Mouse (Mus musculus) stomach, postnatal 0 days (tissue): ENCODE measurements around the gene 1700016K19Rik. TPM values are rescaled to one million over a fixed set of nuclear protein-coding genes. Genes with fewer than 3 reads are reported as not detected.

Experiments
- ATAC-seq: fragments of 200-750 bp; cut with Nextera tagmentation; 2 replicates; pipeline ENCODE4 v1.8.0; 2017; ENCODE audit not compliant: low FRiP score, low TSS enrichment
- DNase-seq: peaks from one replicate; pipeline ENCODE4 v3.0.0-alpha.2; 2016; ENCODE audit warnings: low spot score
- H3K27ac ChIP-seq: fragments of 300-500 bp; sonication (generic); replicated peaks from 2 replicates; pipeline ENCODE4 v1.5.1; 2014; ENCODE audit warnings: mild to moderate bottlenecking, control low read depth
- H3K27me3 ChIP-seq: fragments of 300-500 bp; sonication (generic); 2 replicates; pipeline ENCODE4 v1.6.1; 2014; ENCODE audit warnings: low read length; ENCODE audit not compliant: control insufficient read depth, insufficient read depth
- H3K36me3 ChIP-seq: fragments of 300-500 bp; sonication (generic); 2 replicates; pipeline ENCODE4 v1.6.1; 2014; ENCODE audit warnings: low read length, mixed read lengths; ENCODE audit not compliant: control insufficient read depth, insufficient read depth
- H3K4me1 ChIP-seq: fragments of 300-500 bp; sonication (generic); replicated peaks from 2 replicates; pipeline ENCODE4 v1.6.1; 2014; ENCODE audit warnings: antibody characterized with exemption; ENCODE audit not compliant: control insufficient read depth, insufficient read depth
- H3K4me2 ChIP-seq: fragments of 300-500 bp; sonication (generic); replicated peaks from 2 replicates; pipeline ENCODE4 v1.6.1; 2014; ENCODE audit warnings: low read depth, mild to moderate bottlenecking, control low read depth, moderate library complexity
- H3K4me3 ChIP-seq: fragments of 300-500 bp; sonication (generic); 2 replicates; pipeline ENCODE4 v1.5.1; 2014; ENCODE audit warnings: low read depth, low read length, control low read depth
- H3K9ac ChIP-seq: fragments of 300-500 bp; sonication (generic); 2 replicates; pipeline ENCODE4 v1.6.1; 2014; ENCODE audit warnings: mild to moderate bottlenecking, low read length, control low read depth, mixed read lengths
- H3K9me3 ChIP-seq: fragments of 300-500 bp; sonication (generic); 2 replicates; pipeline ENCODE4 v1.6.1; 2016; ENCODE audit warnings: low read length; ENCODE audit not compliant: control insufficient read depth
- CTCF ChIP-seq: IDR thresholded peaks from 2 replicates; pipeline ENCODE4 v1.5.1; 2016; ENCODE audit warnings: antibody characterized with exemption, low read depth, mild to moderate bottlenecking, moderate library complexity
- EP300 ChIP-seq: optimal IDR thresholded peaks from 2 replicates; pipeline ENCODE3; 2016; ENCODE audit warnings: antibody characterized with exemption
- WGBS: fragments of 180-500 bp; shearing (Covaris S2); extraction: QIAGEN DNeasy Blood & Tissue Kit; methylation state at CpG from one replicate; pipeline ENCODE4 v1.1.7; 2014; 5-methylcytosine and 5-hydroxymethylcytosine counted together
- polyA plus RNA-seq: library from polyadenylated mRNA; unstranded; fragments of >200 nt; fragmentation: Nextera tagmentation; extraction: Ambion mirVana; gene quantifications from 2 replicates; pipeline ENCODE4 v1.2.1, GENCODE M21; 2015

1700016K19Rik gene
- polyA plus RNA-seq, 1 experiment from 2014 or later = 3.7 TPM

GRCm38 (mm10) chr11:75968761-75969160 is 31.0 kb upstream of the 1700016K19Rik start:
- Histone ChIP-seq H3K9me3 (no peaks in the 10 kb centered on the region), H3K36me3 (no peaks in the 10 kb centered on the region), H3K4me2 (no peak overlapping the region), H3K27me3 (no peaks in the 10 kb centered on the region), H3K4me1 (0 out of 2 replicates have a peak, but pooled peaks cover 2% of the 10 kb centered on the region), H3K9ac (no peak overlapping the region), H3K27ac (no peak overlapping the region), H3K4me3 (no peak overlapping the region)
- 94% methylated on average over 6 of the region's 6 CpGs for WGBS
- TF ChIP-seq CTCF (no peak), EP300 (no peak)
- no peak for DNase-seq
- no peak for ATAC-seq

DNA sequence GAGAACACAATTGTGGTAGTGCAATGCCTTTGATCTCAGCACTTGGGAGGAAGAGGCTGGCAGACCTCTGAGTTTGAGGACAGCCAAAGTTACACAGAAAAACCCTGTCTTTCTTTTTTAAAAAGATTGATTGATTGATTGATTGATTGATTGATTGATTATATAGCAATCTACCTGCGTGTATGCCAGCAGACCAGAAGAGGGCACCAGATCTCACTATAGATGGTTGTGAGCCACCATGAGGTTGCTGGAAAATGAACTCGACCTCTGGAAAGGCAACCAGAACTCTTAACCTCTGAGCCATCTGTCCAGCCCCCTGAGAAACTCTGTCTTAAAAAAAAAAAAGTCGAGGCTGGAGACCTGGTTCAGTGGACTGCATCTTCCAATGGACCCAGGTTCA is 29.1 kb upstream of the 1700016K19Rik start:
- 0 out of 2 replicates have a peak, but pooled peaks cover 2% of the 10 kb centered on the region for H3K4me1 ChIP-seq
- no peaks in the 10 kb centered on the region for H3K27me3 ChIP-seq
- no peaks in the 10 kb centered on the region for H3K36me3 ChIP-seq
- ATAC-seq = no peak
- H3K27ac ChIP-seq = no peak overlapping the region
- 23% methylated on average over 3 of the region's 3 CpGs for WGBS
- no peak overlapping the region for H3K4me2 ChIP-seq
- H3K9ac ChIP-seq = no peak overlapping the region
- no peaks in the 10 kb centered on the region for H3K9me3 ChIP-seq
- TF ChIP-seq CTCF = peak; percentile 47
- no peak for TF ChIP-seq EP300
- no peak overlapping the region for H3K4me3 ChIP-seq
- DNase-seq = no peak

- no peaks in the 10 kb centered on the region for H3K36me3 ChIP-seq
- TF ChIP-seq EP300 (no peak), CTCF (no peak)
- WGBS = 84% methylated on average over 3 of the region's 3 CpGs
Observed at GRCm38 (mm10) chr11:75972188-75972587, 27.5 kb upstream of the 1700016K19Rik start.

GRCm38 (mm10) chr11:75972916-75973567 is 26.7 kb upstream of the 1700016K19Rik start:
- ATAC-seq (no peak), DNase-seq (no peak)
- Histone ChIP-seq H3K27me3 (no peaks in the 10 kb centered on the region), H3K9me3 (no peaks in the 10 kb centered on the region), H3K4me1 (no peaks in the 10 kb centered on the region), H3K9ac (no peak overlapping the region), H3K4me3 (no peak overlapping the region), H3K4me2 (no peak overlapping the region), H3K27ac (no peak overlapping the region), H3K36me3 (no peaks in the 10 kb centered on the region)
- TF ChIP-seq EP300 = no peak
- TF ChIP-seq CTCF = no peak
- WGBS = 22% methylated on average over 7 of the region's 7 CpGs

More at GRCm38 (mm10) chr11:75972188-75972587, 27.5 kb upstream of the 1700016K19Rik start:
- no peaks in the 10 kb centered on the region for H3K4me1 ChIP-seq
- no peak overlapping the region for H3K9ac ChIP-seq
- H3K4me3 ChIP-seq = no peak overlapping the region
- no peak overlapping the region for H3K27ac ChIP-seq
- no peak overlapping the region for H3K4me2 ChIP-seq
- DNase-seq (no peak), ATAC-seq (no peak)
- H3K9me3 ChIP-seq = no peaks in the 10 kb centered on the region
- no peaks in the 10 kb centered on the region for H3K27me3 ChIP-seq

DNA sequence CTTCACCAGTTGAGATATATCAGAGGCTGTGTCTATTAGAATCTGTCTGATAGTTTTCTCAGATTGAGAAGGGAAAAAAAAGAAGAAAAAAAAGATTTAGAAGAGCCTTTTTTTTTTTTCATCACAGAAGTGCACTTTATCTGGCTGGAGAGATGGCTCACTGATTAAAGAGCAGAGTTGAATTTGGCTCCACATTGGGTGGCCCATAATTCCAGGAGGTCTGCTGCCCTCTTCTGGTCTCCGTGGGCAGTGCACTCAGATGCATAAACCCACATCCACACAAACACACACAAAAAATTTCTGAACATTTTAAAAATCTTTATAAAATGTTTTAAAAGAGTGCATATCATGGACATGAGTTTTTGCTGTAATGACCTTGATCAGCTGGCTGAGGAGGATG is 25.7 kb upstream of the 1700016K19Rik start:
- Histone ChIP-seq H3K27ac (no peak overlapping the region), H3K36me3 (no peaks in the 10 kb centered on the region)
- no peak for ATAC-seq

DNA sequence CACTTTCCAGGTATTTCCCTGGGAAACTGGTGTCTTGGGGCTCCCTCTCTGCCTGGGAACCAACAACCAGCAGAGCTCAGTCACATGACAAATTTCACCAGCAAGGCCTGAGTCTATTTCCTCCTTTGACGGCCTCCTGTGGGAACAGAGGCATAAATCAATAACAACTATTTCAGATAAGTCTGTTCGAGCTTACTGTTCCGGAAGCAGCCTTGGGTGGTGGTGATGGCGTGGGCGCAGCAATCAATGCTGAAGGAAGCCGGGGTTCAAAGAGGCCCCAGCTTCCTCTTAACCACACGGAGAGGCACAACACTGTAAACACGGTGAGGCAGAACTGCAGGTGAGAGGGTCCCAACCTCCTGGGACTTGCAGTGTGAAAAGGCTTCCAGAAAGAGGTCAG is 23.0 kb upstream of the 1700016K19Rik start:
- WGBS = 33% methylated on average over 8 of the region's 8 CpGs
- ATAC-seq = peak; percentile 81
- no peak overlapping the region for H3K9ac ChIP-seq

More for the DNA sequence above, 25.7 kb upstream of the 1700016K19Rik start:
- Histone ChIP-seq H3K4me1 (no peaks in the 10 kb centered on the region), H3K4me2 (no peak overlapping the region), H3K9me3 (no peaks in the 10 kb centered on the region), H3K9ac (no peak overlapping the region), H3K27me3 (no peaks in the 10 kb centered on the region), H3K4me3 (no peak overlapping the region)
- 82% methylated on average over 1 of the region's 1 CpGs for WGBS
- DNase-seq = no peak
- TF ChIP-seq CTCF (peak; percentile 48), EP300 (no peak)

More for the DNA sequence above, 23.0 kb upstream of the 1700016K19Rik start:
- no peaks in the 10 kb centered on the region for H3K27me3 ChIP-seq
- no peaks in the 10 kb centered on the region for H3K9me3 ChIP-seq
- H3K4me3 ChIP-seq = no peak overlapping the region
- no peaks in the 10 kb centered on the region for H3K4me1 ChIP-seq
- no peaks in the 10 kb centered on the region for H3K36me3 ChIP-seq
- H3K27ac ChIP-seq = no peak overlapping the region
- H3K4me2 ChIP-seq = no peak overlapping the region
- peak; percentile 42 for DNase-seq
- TF ChIP-seq CTCF (no peak), EP300 (no peak)
